ENCODE assay signal across 7 mouse cellular contexts in genomic region chr4:56088701-56089100, GRCm38 (mm10).
DNase-seq lines count a peak whose midpoint lies in the region; ATAC-seq lines count a peak whose summit lies in the region.

No protein-coding gene starts in this region.

- no peaks in the 10 kb centered on the region for H3K27me3 ChIP-seq in forebrain, embryonic 13.5 days

- peak; percentile 73 to 79 for DNase-seq in cerebellum, postnatal 25 days
- peak; percentile 41 to 57 for DNase-seq in layer of hippocampus, postnatal 10 days (ENCODE audit: low spot score in 2 of 2)
- DNase-seq in right cerebral cortex, adult 2 months (ENCODE audit: low spot score in 2 of 2): peak; percentile 17 to 25
- no peak for DNase-seq in liver
- no peak for DNase-seq in testis, postnatal 10 days (ENCODE audit: low spot score)
- DNase-seq in urinary bladder, postnatal 36 days (ENCODE audit: low spot score in 2 of 2): no peak

- no peaks in the 10 kb centered on the region for H3K9me3 ChIP-seq in forebrain, embryonic 13.5 days (replicated peaks)

- no peak overlapping the region for H3K4me3 ChIP-seq in forebrain, embryonic 13.5 days

- peaks cover 6% of the 10 kb centered on the region for H3K4me1 ChIP-seq in forebrain, embryonic 13.5 days

- H3K27ac ChIP-seq in forebrain, embryonic 13.5 days: no peak overlapping the region

- ATAC-seq in forebrain, embryonic 13.5 days: peak; percentile 96

- H3K9ac ChIP-seq in forebrain, embryonic 13.5 days: no peak overlapping the region

- no peak overlapping the region for H3K4me2 ChIP-seq in forebrain, embryonic 13.5 days

- H3K36me3 ChIP-seq in forebrain, embryonic 13.5 days (ENCODE audit: poor library complexity, severe bottlenecking): no peaks in the 10 kb centered on the region

- 41% methylated on average over 4 of the region's 4 CpGs for WGBS in forebrain, embryonic 13.5 days

Comparison
In these comparisons a context has a peak if more than half of its experiments do, and no peak if none do; other contexts are left out.
1. DNase-seq: peak in cerebellum, postnatal 25 days (2 of 2), layer of hippocampus, postnatal 10 days (2 of 2) and right cerebral cortex, adult 2 months (2 of 2); none in liver (single experiment), testis, postnatal 10 days (single experiment) and urinary bladder, postnatal 36 days (0 of 2).